Mouse (Mus musculus): Measurements from ENCODE around the gene Nfya.

Nfya gene

DNA sequence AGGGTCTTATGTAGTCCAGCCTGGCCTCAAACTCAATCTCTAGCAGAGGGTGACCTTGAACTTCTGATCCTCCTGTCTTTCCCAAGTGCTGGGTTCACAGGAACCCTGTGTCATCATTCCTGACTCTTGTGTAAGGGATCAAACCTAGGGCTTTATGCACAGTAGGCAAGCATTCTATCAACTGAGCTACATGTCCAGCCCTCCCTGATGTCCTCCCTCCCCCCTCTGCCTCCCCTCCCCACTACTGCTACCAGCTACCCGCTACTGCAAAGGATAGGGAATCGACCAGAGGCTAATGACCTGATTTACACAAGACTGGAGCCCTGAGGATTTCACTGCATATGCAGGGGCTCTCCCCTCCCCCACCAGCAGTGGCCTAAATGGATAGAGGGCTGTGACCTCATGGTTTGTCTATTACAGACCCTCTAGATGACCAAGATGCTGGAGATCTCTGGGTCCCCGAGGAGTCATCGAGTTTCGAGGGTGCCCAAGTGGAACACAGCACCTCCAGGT is 59.0 kb downstream of the Nfya start:
- intact Hi-C loops (cut with DNase I), result no loop called here

DNA sequence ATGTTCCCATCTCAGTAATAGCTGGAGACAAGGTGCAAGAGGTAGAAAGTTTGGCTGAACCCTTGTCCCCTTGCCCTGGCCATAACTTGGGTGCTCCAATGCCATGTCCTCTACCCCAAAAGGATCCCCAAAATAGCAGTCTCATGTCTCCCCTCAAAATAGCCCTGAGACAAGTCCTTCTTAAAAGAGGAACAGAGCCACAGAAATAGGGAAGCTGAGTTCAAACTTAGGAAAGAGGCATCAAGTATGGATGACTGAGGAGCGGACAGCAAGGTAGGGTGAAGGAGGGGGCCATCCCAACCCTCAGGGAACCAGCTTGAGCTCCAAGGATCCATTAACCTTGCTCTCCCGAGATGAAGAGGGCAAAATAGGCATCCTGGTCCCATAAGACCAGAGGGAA is 62.4 kb downstream of the Nfya start:
- intact Hi-C loops (cut with DNase I), result no loop called here

DNA sequence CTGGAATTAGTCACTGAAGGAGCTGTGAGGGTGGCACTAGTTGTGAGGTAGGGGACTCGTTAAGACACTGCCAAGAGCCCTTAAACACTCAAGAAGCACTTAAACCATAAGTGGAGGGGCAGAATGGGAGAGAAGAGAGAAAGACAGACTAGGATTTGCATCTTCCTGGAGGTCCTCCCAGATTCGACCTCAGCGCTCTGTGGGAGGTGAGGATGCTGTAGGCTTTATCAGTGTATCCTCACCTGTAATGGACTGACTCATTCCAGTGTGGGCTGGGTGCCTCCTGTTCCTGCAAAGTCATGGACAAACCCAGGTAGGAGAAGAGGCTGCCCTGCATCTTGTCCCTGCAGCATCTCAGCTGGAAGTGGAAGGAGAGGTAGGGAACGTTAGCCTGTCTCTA is 62.9 kb downstream of the Nfya start:
- intact Hi-C loops (cut with DNase I), result no loop called here

DNA sequence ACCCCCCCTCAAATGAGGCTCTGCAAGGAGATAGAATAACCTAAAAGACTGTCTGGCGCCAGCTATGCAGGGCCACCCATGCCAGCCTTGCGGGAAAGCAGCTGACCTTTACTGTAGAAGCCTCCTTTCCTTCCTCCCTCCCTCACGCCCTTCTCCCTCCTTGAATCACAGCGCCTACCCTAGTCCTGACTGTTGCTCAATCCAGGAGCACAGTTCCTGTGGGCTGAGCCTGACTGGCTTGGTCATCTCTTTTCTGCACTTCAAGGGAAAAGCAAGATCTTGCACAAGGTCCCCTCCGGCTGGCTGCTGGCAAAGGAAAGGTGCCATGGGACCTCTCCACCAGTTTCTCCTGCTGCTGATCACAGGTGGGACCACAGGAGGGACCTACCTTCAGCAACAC is 63.5 kb downstream of the Nfya start, which contains the start of gene Trem2:
Gene Trem2, plus strand, starts transcription at position 171 of the 400 bp plus-strand sequence.
- intact Hi-C loops (cut with DNase I), result no loop called here

DNA sequence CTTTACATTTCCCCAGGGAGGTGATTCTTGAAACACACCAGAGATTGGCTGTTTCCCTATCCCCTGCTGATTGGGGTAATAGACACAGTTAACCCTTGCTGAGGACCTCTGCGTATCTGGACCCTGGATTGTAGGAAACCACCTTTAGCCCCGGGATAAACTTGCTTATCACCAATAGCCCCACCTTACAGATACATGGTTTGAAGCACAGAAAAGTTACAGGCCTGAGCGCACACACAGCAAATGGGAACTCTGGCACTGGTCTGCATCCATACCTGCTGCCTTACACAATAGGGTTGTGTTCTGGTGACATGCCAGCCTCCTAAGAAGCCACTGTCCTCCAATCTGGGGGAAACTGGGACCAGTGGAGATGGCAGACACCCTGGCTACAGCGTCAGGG is 63.9 kb downstream of the Nfya start:
- intact Hi-C loops (cut with DNase I), result no loop called here

DNA sequence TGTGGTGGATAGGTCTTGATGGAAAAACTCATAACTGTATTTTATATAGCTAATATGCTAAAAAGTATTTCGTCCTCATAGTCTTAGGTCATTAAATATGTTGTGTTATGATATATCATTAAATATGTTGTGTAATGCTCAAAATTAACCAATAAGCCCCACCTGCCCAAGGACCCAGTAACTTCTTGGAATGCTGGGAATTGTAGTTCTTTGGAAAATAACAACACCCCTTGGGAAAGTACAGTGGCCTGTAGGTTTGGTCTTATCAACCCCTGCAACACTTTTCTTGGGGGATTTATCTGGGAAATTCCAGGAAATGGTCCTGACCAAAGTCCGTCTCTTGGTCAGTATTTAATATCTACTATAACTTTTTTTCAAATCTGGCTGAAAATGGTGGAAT is 66.6 kb downstream of the Nfya start:
- intact Hi-C loops (cut with DNase I), result no loop called here

DNA sequence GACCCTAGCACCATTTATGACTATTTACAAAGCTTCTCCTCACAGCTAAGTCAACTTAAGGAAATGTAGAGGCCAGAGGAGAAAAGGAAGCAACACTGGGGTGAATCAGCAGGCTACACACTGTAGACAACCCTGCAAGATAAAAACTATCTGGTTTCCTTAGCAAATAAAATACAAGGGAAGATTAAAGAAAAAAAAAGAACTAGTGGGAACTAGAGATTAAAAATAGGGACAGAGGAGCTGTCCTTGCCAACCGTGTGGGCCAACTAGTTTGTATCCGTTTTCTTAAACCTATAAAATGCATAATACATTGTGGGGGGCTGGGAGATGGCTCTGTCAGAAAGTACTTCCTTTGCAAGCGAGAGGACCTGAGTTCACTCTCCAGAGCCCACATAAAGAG is 67.8 kb downstream of the Nfya start:
- intact Hi-C loops (cut with DNase I), result no loop called here

DNA sequence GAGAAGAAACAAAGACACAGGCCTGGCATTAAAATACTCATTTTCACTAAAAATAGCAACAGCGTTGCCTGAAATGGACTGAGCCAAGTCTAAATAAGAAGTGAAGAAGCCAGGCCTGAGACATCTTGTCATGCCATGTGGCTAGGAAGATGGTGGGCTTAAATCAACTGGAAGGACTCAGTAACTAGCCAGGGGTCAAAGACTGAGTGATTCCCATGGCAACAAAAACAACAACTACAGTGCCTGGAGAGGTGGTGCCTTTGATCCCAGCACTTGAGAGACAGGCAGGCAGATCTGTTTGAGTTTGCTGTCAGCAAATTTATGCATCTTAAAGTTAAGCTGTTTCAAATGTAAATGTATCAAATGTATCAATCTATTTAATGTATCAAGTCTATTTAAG is 69.4 kb downstream of the Nfya start:
- intact Hi-C loops (cut with DNase I), result no loop called here

All from adrenal gland (tissue).